Mouse (Mus musculus) hindbrain, embryonic 13.5 days (tissue): ENCODE results near the gene Ccl6. TPM values are rescaled to one million over a fixed set of nuclear protein-coding genes. Genes with fewer than 3 reads are reported as not detected.
"Not testable (repeated sequence)": the region's sequence is repeated elsewhere in the genome, so short reads cannot be mapped to it uniquely, and the experiment has no call there.

ENCODE experiments used
- ATAC-seq: fragments of 200-750 bp; cut with Nextera tagmentation; 2 replicates; pipeline ENCODE4 v1.8.0; 2017; ENCODE audit warnings: moderate TSS enrichment; ENCODE audit not compliant: low FRiP score
- H3K27ac ChIP-seq: fragments of 300-500 bp; sonication (generic); 2 replicates; pipeline ENCODE4 v1.5.1; 2015; ENCODE audit warnings: inconsistent platforms, mild to moderate bottlenecking, moderate library complexity
- H3K27me3 ChIP-seq: fragments of 300-500 bp; sonication (generic); 2 replicates; pipeline ENCODE4 v1.6.1; 2015; ENCODE audit warnings: mild to moderate bottlenecking, inconsistent platforms
- H3K36me3 ChIP-seq: fragments of 300-500 bp; sonication (generic); 2 replicates; pipeline ENCODE4 v1.6.1; 2015; ENCODE audit warnings: mild to moderate bottlenecking, inconsistent platforms
- H3K4me1 ChIP-seq: fragments of 300-500 bp; sonication (generic); replicated peaks from 2 replicates; pipeline ENCODE4 v1.6.1; 2015; ENCODE audit warnings: inconsistent platforms
- H3K4me2 ChIP-seq: fragments of 300-500 bp; sonication (generic); 2 replicates; pipeline ENCODE4 v1.6.1; 2015; ENCODE audit warnings: inconsistent platforms, mild to moderate bottlenecking, moderate library complexity
- H3K4me3 ChIP-seq: fragments of 300-500 bp; sonication (generic); 2 replicates; pipeline ENCODE4 v1.5.1; 2015; ENCODE audit warnings: mild to moderate bottlenecking, inconsistent platforms
- H3K9ac ChIP-seq: fragments of 300-500 bp; sonication (generic); 2 replicates; pipeline ENCODE4 v1.6.1; 2015; ENCODE audit warnings: mild to moderate bottlenecking, inconsistent platforms
- H3K9me3 ChIP-seq: fragments of 300-500 bp; sonication (generic); 2 replicates; pipeline ENCODE4 v1.6.1; 2016; ENCODE audit warnings: inconsistent platforms
- WGBS: fragments of 180-500 bp; shearing (Covaris S2); methylation state at CpG from one replicate; pipeline ENCODE4 v1.1.7; 2015; 5-methylcytosine and 5-hydroxymethylcytosine counted together
- polyA plus RNA-seq: library from polyadenylated mRNA; unstranded; fragments of >200 nt; fragmentation: Nextera tagmentation; extraction: Ambion mirVana; gene quantifications from 2 replicates; pipeline ENCODE4 v1.2.1, GENCODE M21; 2015

Ccl6 gene
- polyA plus RNA-seq, 1 experiment from 2014 or later = 2.7 TPM

DNA sequence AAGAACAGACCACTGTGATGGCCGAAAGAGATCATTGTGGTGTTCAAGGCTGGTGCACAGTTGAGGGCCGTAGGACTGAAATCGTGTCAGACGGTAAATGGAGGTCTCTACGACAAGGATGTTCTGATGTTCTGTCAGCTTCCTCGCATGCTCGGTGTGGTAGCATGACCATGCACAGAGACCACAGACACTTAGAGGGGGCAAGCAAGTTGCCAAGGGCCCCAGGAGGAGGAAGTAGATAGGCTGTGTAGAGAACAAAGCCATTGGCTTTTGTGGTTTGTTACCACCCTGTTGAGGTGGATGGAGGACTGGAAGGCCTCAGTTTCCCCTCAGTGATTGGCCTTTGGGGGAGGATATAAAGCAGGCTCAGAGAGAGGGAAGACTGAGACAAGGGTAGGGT lies 23.6 kb downstream of the Ccl6 start:
- Histone ChIP-seq H3K4me2 (no peak overlapping the region), H3K9me3 (no peaks in the 10 kb centered on the region), H3K36me3 (no peaks in the 10 kb centered on the region), H3K27me3 (no peaks in the 10 kb centered on the region), H3K4me3 (no peak overlapping the region), H3K27ac (no peak overlapping the region), H3K4me1 (no peaks in the 10 kb centered on the region), H3K9ac (no peak overlapping the region)
- ATAC-seq = no peak
- WGBS = 96% methylated on average over 7 of the region's 7 CpGs

DNA sequence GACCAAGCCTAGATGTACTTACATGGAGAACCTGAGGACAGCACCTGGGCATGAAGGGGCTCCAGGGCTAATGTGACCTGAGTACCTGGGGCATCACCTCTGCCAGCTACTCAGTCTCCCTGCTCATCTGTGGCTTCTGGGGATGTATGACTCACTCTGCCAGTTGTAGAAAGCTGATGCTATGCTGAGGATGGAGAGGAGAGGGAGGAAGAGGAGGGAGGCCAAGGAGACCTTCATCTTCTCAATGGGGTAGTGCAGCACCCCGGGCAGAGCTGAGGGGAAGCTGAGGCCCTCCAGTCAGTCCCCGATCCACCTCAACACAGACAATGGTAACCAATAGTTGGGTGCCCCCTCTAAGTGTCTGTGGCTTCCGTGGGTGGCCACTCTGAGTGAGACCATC lies 24.1 kb downstream of the Ccl6 start:
- no peak overlapping the region for H3K9ac ChIP-seq
- no peak for ATAC-seq
- no peaks in the 10 kb centered on the region for H3K9me3 ChIP-seq
- no peak overlapping the region for H3K4me3 ChIP-seq
- 96% methylated on average over 3 of the region's 3 CpGs for WGBS
- H3K4me2 ChIP-seq = no peak overlapping the region
- H3K36me3 ChIP-seq = no peaks in the 10 kb centered on the region
- H3K4me1 ChIP-seq = no peaks in the 10 kb centered on the region
- H3K27ac ChIP-seq = no peak overlapping the region
- no peaks in the 10 kb centered on the region for H3K27me3 ChIP-seq

DNA sequence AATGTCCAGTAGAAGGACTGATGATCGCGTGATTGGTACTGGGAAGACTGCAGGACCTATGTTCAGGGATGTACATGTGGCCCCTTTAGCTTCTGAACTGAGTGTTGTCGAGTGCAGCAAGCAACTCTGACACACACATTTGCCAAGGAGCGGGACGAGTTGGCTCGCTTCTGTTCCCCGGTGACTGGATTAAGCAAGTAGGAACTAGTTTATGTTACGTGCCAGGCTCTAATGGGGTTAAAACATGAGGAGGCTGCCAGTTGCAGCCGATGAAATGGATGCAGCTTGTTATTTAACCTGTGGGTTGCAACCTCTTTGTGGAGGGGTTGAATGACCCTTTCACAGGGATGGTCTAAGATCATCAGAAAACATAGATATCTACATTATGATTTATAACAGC lies 24.8 kb downstream of the Ccl6 start:
- no peaks in the 10 kb centered on the region for H3K4me1 ChIP-seq

DNA sequence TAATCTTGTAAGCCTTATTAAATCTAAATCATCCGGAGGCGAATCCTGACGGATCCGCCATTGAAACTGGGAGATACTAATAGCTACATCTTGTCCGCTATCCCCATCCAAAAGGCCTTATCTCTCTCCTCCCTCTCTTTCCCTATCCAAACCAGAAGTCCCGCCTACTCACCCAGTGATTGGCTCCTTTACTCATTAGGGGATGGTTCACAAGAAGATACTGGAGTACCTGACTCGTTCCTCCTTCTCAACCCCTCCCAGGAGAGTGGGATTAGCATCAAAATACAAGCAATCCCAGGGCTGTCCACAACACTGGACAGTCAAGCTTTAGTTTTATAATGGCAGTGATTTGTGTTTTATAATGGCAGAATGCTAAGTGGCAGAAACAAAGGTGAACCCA lies 25.6 kb downstream of the Ccl6 start:
- Histone ChIP-seq H3K27me3 (no peaks in the 10 kb centered on the region), H3K9me3 (no peaks in the 10 kb centered on the region), H3K4me3 (no peak overlapping the region), H3K4me1 (no peaks in the 10 kb centered on the region), H3K36me3 (no peaks in the 10 kb centered on the region), H3K9ac (no peak overlapping the region), H3K27ac (no peak overlapping the region), H3K4me2 (no peak overlapping the region)
- WGBS = 76% methylated on average over 7 of the region's 7 CpGs
- no peak for ATAC-seq

More for the DNA sequence above, 24.8 kb downstream of the Ccl6 start:
- no peak overlapping the region for H3K27ac ChIP-seq
- no peaks in the 10 kb centered on the region for H3K27me3 ChIP-seq
- no peak overlapping the region for H3K4me2 ChIP-seq
- ATAC-seq = no peak
- WGBS = 94% methylated on average over 9 of the region's 9 CpGs
- H3K4me3 ChIP-seq = no peak overlapping the region
- H3K9me3 ChIP-seq = no peaks in the 10 kb centered on the region
- H3K9ac ChIP-seq = no peak overlapping the region
- H3K36me3 ChIP-seq = no peaks in the 10 kb centered on the region

DNA sequence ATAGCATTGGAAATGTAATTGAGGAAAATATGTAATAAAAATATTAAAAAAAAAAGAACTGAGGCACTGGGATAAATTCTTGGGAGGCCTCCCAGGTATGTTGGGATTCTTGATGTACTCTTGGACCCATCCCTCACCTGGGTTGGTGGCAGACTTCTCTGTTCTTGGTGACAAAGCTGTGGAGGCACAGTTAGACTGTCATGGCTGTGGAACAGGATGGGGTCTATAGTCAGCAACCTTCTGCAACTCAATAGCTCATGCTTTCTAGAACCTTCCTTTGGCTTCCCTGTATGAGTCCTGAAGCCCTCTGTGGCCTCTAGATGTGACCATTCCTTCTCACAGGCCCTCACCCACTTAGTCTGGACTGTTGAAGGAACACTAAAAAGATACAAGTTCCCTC lies 26.3 kb downstream of the Ccl6 start:
- H3K27me3 ChIP-seq = no peaks in the 10 kb centered on the region
- H3K4me1 ChIP-seq = no peaks in the 10 kb centered on the region
- H3K27ac ChIP-seq = no peak overlapping the region
- no peak overlapping the region for H3K4me3 ChIP-seq
- no peaks in the 10 kb centered on the region for H3K9me3 ChIP-seq
- H3K36me3 ChIP-seq = no peaks in the 10 kb centered on the region
- ATAC-seq = no peak
- no peak overlapping the region for H3K4me2 ChIP-seq
- H3K9ac ChIP-seq = no peak overlapping the region

DNA sequence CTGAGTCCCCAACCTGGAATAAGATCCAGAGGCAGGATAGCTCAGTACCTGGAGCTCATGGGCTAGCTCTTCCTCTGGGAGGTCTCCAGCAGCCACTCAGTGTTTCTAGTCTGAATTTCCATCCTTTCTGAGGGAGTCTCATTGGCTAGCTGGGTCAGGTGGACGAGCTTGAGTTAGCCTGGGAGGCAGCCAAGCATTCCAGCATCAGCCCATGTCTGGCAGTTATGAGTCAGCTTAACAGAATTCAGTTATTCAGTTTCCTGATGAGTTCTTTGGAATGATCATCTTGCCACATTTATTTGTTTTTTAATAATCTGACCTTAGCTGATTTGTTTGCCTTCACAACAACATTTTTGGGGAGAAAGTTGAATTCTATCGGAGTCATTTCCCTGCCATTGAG lies 29.1 kb downstream of the Ccl6 start:
- H3K27me3 ChIP-seq = no peaks in the 10 kb centered on the region
- H3K9ac ChIP-seq = no peak overlapping the region
- H3K4me1 ChIP-seq = no peaks in the 10 kb centered on the region
- no peak for ATAC-seq
- no peak overlapping the region for H3K4me2 ChIP-seq
- WGBS = 85% methylated on average over 2 of the region's 2 CpGs
- H3K9me3 ChIP-seq = no peaks in the 10 kb centered on the region
- no peak overlapping the region for H3K27ac ChIP-seq
- H3K36me3 ChIP-seq = no peaks in the 10 kb centered on the region
- H3K4me3 ChIP-seq = no peak overlapping the region

DNA sequence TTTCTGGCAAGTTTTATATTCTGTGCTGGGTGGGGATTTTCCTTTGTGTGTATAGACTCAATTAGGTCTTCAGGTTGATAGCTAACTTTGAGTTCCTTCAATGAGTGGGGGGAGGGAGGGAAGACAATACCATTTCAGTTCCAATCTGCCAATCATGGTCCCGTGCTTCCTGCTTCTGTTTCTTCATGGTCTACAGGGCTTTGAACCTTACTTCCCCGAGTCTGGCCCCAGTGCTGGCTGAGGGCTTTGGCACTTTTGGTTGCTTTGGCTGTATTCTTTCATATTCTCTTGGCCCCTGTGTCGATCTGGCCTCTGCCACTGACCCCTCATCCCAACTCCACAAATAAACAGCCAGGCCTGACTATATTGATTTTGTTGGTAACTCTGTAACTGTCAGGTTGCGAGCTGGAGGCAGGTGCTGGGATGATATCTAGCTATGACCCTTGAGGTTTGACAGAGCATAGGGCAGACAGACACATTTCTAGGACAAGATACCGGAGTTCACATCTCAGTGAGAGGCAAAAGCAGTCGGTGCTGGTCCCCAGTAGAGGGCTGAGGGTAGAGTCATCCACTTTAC lies 30.5 kb downstream of the Ccl6 start:
- H3K36me3 ChIP-seq = no peaks in the 10 kb centered on the region
- H3K4me3 ChIP-seq = no peak overlapping the region
- ATAC-seq = no peak
- H3K27ac ChIP-seq = no peak overlapping the region
- no peak overlapping the region for H3K9ac ChIP-seq
- H3K4me1 ChIP-seq = no peaks in the 10 kb centered on the region
- H3K4me2 ChIP-seq = no peak overlapping the region
- 80% methylated on average over 6 of the region's 6 CpGs for WGBS
- no peaks in the 10 kb centered on the region for H3K27me3 ChIP-seq
- no peaks in the 10 kb centered on the region for H3K9me3 ChIP-seq

DNA sequence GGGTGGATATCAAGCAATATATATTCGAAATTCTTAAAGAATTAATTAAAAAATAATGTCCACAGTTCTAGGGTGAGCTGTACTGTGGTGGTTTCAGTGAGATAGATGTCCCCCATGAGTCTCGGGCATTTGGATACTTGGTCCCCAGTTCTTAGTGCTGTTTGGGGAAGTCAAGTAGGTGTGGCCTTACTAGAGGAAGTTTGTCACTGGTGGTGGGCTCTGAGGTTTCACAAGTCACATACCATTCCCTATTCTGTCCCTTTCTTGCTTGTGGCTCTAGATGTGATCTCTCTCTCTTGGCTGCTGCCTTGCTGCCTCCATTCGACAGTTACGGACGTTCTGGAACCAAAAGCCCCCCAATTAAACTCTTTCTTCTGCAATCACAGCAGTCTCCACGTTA lies 32.5 kb downstream of the Ccl6 start:
- no peaks in the 10 kb centered on the region for H3K9me3 ChIP-seq
- H3K27me3 ChIP-seq = no peaks in the 10 kb centered on the region
- H3K9ac ChIP-seq = no peak overlapping the region
- no peak overlapping the region for H3K4me2 ChIP-seq
- H3K36me3 ChIP-seq = no peaks in the 10 kb centered on the region
- no peak overlapping the region for H3K27ac ChIP-seq
- no peak overlapping the region for H3K4me3 ChIP-seq
- WGBS = 81% methylated on average over 6 of the region's 6 CpGs
- ATAC-seq = no peak
- H3K4me1 ChIP-seq = peaks cover 3% of the 10 kb centered on the region; the same call in 1 of the 2 replicates

DNA sequence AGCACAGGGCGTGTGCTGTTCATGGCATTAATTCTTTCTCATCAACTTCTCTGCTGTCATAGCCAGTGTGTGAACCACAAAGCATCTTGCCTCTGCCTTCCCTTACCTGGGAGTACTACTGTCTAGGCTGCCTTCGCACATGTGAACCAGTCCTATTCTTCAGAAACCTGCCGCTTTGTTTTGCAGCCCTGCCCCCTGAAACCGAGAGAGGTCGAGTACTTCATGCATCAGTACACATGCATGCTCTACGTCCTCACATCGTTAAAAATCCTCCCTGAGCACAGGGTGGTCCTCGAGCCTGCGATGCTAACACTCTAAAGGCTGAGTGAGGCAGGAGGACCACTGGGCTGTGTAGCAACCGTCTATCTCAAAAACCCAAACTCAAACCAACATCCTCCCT lies 35.8 kb downstream of the Ccl6 start:
- H3K4me1 ChIP-seq = peaks cover 3% of the 10 kb centered on the region; the same call in 1 of the 2 replicates
- WGBS = 52% methylated on average over 10 of the region's 10 CpGs
- no peaks in the 10 kb centered on the region for H3K36me3 ChIP-seq
- H3K4me2 ChIP-seq = no peak overlapping the region
- 0 out of 2 replicates have a peak overlapping the region, but pooled peaks have one; percentile 29 for H3K9ac ChIP-seq
- no peaks in the 10 kb centered on the region for H3K27me3 ChIP-seq
- H3K27ac ChIP-seq = no peak overlapping the region
- H3K4me3 ChIP-seq = no peak overlapping the region
- ATAC-seq = no peak
- no peaks in the 10 kb centered on the region for H3K9me3 ChIP-seq

DNA sequence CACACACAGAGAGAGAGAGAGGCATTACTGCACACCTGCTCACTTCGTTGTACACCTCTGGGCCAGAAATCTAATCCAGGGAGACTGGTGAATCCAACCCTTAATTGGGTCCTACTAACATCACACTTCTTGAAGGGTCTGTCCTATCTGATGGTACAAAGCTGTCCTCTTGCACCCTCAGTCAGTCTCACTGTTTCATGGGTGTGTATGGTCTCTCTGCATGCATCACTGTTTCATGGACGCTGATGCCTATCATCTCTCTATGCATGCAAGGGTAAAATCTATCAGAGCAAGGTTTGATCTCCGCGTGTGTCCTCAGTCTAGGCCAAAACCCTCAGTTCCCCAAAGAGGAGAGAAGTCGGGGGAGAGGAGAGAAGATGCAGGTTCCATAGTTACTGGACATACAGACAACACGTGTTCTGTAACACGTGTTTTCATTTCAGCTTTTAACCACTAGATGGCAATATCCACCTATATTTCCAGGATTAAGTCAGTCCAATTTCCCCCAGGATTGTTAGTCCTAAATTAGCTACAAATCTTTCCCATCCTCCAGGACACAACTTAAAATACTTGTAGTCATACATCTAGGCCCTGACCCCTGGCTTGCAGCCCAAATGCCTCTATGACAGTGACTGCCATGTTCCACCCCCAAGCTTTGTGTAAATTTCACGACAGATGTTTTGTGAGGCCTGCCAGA lies 36.7 kb downstream of the Ccl6 start:
- Histone ChIP-seq H3K27me3 (no peaks in the 10 kb centered on the region), H3K4me3 (no peak overlapping the region), H3K27ac (no peak overlapping the region), H3K36me3 (no peaks in the 10 kb centered on the region), H3K4me2 (no peak overlapping the region), H3K4me1 (peaks cover 3% of the 10 kb centered on the region; the same call in 1 of the 2 replicates), H3K9me3 (no peaks in the 10 kb centered on the region), H3K9ac (no peak overlapping the region)
- 31% methylated on average over 8 of the region's 8 CpGs for whole genome bisulfite sequencing
- peak; percentile 52; the same call in 1 of the 2 replicates for ATAC-seq

DNA sequence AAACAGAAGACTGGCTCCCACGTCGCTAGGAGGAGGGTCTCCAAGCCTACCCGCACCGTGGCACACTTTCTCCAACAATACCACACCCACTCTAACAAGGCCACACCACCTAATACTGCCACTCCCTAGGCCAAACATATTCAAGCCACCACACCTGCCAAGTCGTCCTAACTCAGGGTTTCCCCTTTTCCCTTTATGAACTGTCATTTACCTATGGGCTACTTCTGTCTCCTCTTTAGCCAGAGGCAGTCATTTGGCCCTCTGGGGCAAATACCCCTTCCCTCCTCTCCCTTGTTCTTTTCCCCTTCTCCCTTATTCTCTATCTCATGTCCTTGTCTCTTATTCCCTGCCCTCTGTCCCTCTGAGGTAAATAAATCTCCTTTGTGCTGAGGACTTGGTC lies 41.2 kb downstream of the Ccl6 start:
- Histone ChIP-seq H3K27me3 (no peaks in the 10 kb centered on the region), H3K4me2 (no peak overlapping the region), H3K9ac (no peak overlapping the region), H3K27ac (no peak overlapping the region), H3K4me1 (no peaks in the 10 kb centered on the region), H3K9me3 (no peaks in the 10 kb centered on the region), H3K4me3 (no peak overlapping the region), H3K36me3 (no peaks in the 10 kb centered on the region)
- 88% methylated on average over 5 of the region's 5 CpGs for WGBS
- ATAC-seq = no peak

DNA sequence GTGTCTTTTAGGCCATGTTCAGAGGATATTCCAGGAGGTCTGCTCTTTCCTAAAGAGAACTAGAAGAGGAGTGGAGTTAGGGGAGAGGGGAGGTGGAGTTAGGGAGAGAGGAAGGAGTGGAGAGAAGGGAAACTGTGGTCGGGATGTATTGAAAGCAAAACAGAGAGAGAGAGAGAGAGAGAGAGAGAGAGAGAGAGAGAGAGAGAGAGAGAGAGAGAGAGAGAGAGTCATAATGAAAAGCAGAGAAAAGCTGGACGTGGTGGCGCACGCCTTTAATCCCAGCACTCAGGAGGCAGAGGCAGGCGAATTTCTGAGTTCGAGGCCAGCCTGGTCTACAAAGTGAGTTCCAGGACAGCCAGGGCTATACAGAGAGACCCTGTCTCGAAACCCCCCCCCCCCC lies 41.9 kb downstream of the Ccl6 start:
- not testable (repeated sequence) for H3K27me3 ChIP-seq, ATAC-seq, H3K4me3 ChIP-seq, H3K9ac ChIP-seq, H3K4me1 ChIP-seq, H3K4me2 ChIP-seq, H3K9me3 ChIP-seq, H3K36me3 ChIP-seq, H3K27ac ChIP-seq
- 83% methylated on average over 6 of the region's 7 CpGs for WGBS

DNA sequence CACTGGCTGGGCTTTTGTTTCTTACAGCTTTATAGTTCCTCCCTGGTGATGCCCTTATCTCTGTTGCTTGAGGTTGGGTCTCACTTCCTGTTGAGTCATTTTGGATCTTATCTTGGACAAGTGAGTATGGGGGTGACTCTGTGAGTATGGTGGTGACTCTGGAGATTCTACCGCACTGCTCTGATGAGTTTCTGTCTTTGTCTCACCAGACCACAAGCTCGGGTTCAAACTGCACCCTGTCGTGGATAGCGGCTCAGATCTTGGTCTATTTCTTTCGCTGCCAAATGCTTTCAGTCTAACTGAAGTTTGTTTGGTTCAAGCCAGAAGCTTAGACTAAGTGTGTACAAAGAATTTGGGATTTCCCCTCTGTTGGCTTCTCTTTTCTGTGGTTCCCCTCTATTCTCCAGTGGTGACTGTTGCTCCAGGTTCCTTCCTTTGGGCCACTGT lies 42.7 kb downstream of the Ccl6 start:
- no peak for ATAC-seq
- H3K9me3 ChIP-seq = no peaks in the 10 kb centered on the region
- no peaks in the 10 kb centered on the region for H3K36me3 ChIP-seq
- no peak overlapping the region for H3K27ac ChIP-seq
- no peak overlapping the region for H3K4me2 ChIP-seq
- 92% methylated on average over 5 of the region's 5 CpGs for WGBS
- H3K9ac ChIP-seq = no peak overlapping the region
- no peaks in the 10 kb centered on the region for H3K4me1 ChIP-seq
- H3K27me3 ChIP-seq = no peaks in the 10 kb centered on the region
- H3K4me3 ChIP-seq = no peak overlapping the region
